Mouse (Mus musculus) kidney, postnatal 0 days (tissue): ENCODE measurements at regions not wholly inside any gene's neighbourhood (a gene's known extent, or its start where the extent isn't known, plus 50 kb on each side); places are given as distances from the start of the nearest gene placed in this dataset.

ENCODE experiments used
- ATAC-seq: fragments of 200-750 bp; cut with Nextera tagmentation; replicated peaks from 2 replicates; pipeline ENCODE4 v1.8.0; 2017; ENCODE audit warnings: low read depth, moderate number of reproducible peaks, moderate TSS enrichment, moderate library complexity; ENCODE audit not compliant: low FRiP score
- DNase-seq: peaks from one replicate; pipeline ENCODE4 v3.0.0-alpha.2; 2016; ENCODE audit warnings: low spot score
- H3K27ac ChIP-seq: fragments of 300-500 bp; sonication (generic); 2 replicates; pipeline ENCODE4 v1.5.1; 2014; ENCODE audit warnings: mild to moderate bottlenecking
- H3K27me3 ChIP-seq: fragments of 300-500 bp; sonication (generic); 2 replicates; pipeline ENCODE4 v1.6.1; 2014; ENCODE audit warnings: low read length, mixed read lengths; ENCODE audit not compliant: insufficient read depth
- H3K36me3 ChIP-seq: fragments of 300-500 bp; sonication (generic); 2 replicates; pipeline ENCODE4 v1.6.1; 2014; ENCODE audit warnings: low read length, mixed read lengths; ENCODE audit not compliant: insufficient read depth
- H3K4me1 ChIP-seq: fragments of 300-500 bp; sonication (generic); replicated peaks from 2 replicates; pipeline ENCODE4 v1.6.1; 2014; ENCODE audit warnings: antibody characterized with exemption, low read length, mixed read lengths; ENCODE audit not compliant: insufficient read depth
- H3K4me2 ChIP-seq: fragments of 300-500 bp; sonication (generic); 2 replicates; pipeline ENCODE4 v1.6.1; 2014; ENCODE audit warnings: mild to moderate bottlenecking, low read length, moderate library complexity, mixed read lengths
- H3K4me3 ChIP-seq: fragments of 300-500 bp; sonication (generic); replicated peaks from 2 replicates; pipeline ENCODE4 v1.5.1; 2014; ENCODE audit warnings: low read depth, low read length
- H3K9ac ChIP-seq: fragments of 300-500 bp; sonication (generic); 2 replicates; pipeline ENCODE4 v1.6.1; 2014; ENCODE audit warnings: low read depth, low read length
- H3K9me3 ChIP-seq: fragments of 300-500 bp; sonication (generic); replicated peaks from 2 replicates; pipeline ENCODE4 v1.6.1; 2016; ENCODE audit warnings: low read length, inconsistent platforms, mixed read lengths
- CTCF ChIP-seq: IDR thresholded peaks from 2 replicates; pipeline ENCODE4 v1.5.1; 2016; ENCODE audit warnings: antibody characterized with exemption, low read depth, mild to moderate bottlenecking, moderate library complexity
- WGBS: fragments of 180-500 bp; shearing (Covaris S2); extraction: QIAGEN DNeasy Blood & Tissue Kit; methylation state at CpG from one replicate; pipeline ENCODE4 v1.1.7; 2014; 5-methylcytosine and 5-hydroxymethylcytosine counted together

DNA sequence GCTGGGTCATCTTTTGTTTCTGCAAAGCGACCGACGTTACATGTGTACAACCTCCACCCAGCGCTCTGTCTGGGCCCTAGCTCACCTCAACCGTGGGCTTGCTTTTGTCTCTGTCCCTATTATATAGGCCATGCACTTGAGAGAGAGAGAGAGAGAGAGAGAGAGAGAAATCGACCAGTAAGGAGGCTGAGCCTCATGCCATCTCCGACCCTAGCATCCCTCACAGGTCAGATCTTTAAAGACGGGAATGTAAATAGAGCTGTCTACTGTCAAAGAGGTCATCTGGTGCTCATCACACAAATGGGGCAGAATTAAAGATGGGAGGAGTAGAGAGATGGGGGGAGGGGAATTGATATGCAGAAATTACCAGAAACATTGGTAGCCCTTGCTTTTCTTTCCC is 66.0 kb upstream of the Tanc2 start:
- Histone ChIP-seq H3K4me3 (no peak overlapping the region), H3K27ac (no peak overlapping the region), H3K9me3 (no peaks in the 10 kb centered on the region), H3K4me2 (no peak overlapping the region), H3K27me3 (no peaks in the 10 kb centered on the region), H3K36me3 (no peaks in the 10 kb centered on the region), H3K9ac (no peak overlapping the region), H3K4me1 (no peaks in the 10 kb centered on the region)
- DNase-seq (no peak), ATAC-seq (no peak)
- 45% methylated on average over 8 of the region's 8 CpGs for WGBS
- TF ChIP-seq CTCF: no peak

DNA sequence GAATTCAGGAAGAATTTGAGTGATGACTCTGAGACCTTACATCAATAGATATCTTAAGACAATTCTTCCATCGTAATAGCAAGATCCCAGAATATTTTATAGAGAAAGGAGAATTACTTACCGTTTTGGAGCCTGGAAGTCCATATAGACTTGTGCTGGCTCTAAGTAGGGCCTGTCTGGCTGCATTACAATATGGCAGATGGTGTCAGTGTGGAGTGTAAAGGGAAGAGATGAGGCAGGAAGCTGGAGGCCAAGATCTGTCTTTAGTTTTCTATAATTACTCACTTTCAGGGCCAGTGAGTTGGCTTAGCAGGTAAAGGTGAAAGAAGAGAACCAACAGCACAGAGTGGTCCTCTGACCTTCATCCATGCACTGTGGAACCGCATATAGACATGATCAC is 63.9 kb upstream of the March10 start:
- TF ChIP-seq CTCF: no peak
- 94% methylated on average over 3 of the region's 3 CpGs for WGBS
- Histone ChIP-seq H3K27me3 (no peaks in the 10 kb centered on the region), H3K4me1 (no peaks in the 10 kb centered on the region), H3K9ac (no peak overlapping the region), H3K36me3 (no peaks in the 10 kb centered on the region), H3K4me2 (no peak overlapping the region), H3K4me3 (no peak overlapping the region), H3K27ac (no peak overlapping the region), H3K9me3 (no peaks in the 10 kb centered on the region)
- DNase-seq (no peak), ATAC-seq (no peak)

DNA sequence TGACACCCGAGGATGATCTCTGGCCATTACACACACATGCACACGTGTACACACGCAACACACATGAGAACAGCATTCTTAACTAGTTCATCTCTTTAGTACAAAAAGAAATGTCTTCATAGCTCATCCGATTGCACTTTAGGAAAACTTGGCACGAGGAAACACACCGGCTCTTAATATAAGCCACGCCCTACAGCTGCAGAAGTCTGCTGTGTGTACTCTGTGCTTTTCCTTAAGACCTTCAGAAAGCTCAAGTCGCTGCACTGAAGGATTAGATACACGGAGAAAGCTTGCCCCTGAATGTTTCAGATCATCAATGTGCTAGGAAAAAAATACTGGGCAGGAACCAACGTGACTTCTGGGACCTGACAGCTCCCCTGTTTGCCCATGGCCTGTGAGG is 56.7 kb upstream of the March10 start:
- Histone ChIP-seq H3K9ac (no peak overlapping the region), H3K4me3 (no peak overlapping the region), H3K4me2 (no peak overlapping the region), H3K4me1 (peaks cover 9% of the 10 kb centered on the region), H3K36me3 (no peaks in the 10 kb centered on the region), H3K27me3 (no peaks in the 10 kb centered on the region), H3K27ac (no peak overlapping the region), H3K9me3 (no peaks in the 10 kb centered on the region)
- WGBS: 73% methylated on average over 10 of the region's 10 CpGs
- no peak for TF ChIP-seq CTCF
- ATAC-seq (no peak), DNase-seq (no peak)

DNA sequence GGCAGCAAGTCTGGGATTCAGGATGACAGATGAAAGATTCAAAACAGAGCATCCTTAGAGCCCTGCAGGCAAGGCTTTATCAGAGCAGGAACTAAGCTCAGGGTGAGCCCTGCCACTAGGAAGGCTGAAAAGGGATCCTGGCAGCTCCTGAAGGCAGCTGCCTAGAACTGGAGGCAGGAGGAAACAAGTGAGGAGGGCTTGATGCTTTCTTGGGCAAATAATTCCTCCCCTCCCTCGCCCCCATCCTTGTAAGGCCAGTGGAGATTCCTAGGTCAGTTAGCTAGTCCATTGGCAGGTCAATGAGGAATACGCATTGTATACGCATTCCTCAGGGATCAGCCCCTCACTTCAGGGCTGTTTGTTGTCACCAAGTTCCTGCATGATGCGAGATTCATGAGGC is 54.1 kb upstream of the March10 start:
- no peak for ATAC-seq
- no peak overlapping the region for H3K9ac ChIP-seq
- H3K4me1 ChIP-seq: peaks cover 12% of the 10 kb centered on the region
- H3K9me3 ChIP-seq: no peaks in the 10 kb centered on the region
- no peaks in the 10 kb centered on the region for H3K27me3 ChIP-seq
- no peak overlapping the region for H3K27ac ChIP-seq
- H3K36me3 ChIP-seq: no peaks in the 10 kb centered on the region
- H3K4me2 ChIP-seq: no peak overlapping the region
- DNase-seq: no peak
- H3K4me3 ChIP-seq: no peak overlapping the region
- 39% methylated on average over 4 of the region's 4 CpGs for WGBS
- TF ChIP-seq CTCF: no peak

DNA sequence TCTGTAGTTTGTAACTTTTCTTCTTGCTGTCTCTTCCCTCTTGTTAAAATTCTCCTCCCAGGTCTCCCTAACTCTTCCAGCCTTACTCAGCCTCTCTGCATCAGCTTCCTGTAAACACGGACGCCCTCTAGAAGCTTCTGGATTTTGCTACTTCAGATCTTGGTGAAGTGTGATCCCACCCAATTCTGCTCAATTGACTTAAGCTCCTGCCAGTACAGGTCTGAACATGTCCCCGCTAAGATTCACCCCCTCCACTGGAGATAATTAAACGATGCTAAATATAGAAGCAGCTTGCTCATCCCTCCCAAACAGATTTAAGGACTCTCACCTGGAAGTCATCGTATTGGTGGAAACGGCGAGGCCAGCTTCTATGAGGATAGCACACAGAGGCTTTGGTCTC is 53.5 kb upstream of the March10 start:
- Histone ChIP-seq H3K27me3 (no peaks in the 10 kb centered on the region), H3K36me3 (no peaks in the 10 kb centered on the region), H3K9me3 (no peaks in the 10 kb centered on the region), H3K27ac (no peak overlapping the region), H3K4me3 (no peak overlapping the region), H3K4me2 (no peak overlapping the region), H3K4me1 (peaks cover 12% of the 10 kb centered on the region), H3K9ac (no peak overlapping the region)
- ATAC-seq: no peak
- DNase-seq: no peak
- TF ChIP-seq CTCF: no peak
- 77% methylated on average over 7 of the region's 7 CpGs for WGBS

DNA sequence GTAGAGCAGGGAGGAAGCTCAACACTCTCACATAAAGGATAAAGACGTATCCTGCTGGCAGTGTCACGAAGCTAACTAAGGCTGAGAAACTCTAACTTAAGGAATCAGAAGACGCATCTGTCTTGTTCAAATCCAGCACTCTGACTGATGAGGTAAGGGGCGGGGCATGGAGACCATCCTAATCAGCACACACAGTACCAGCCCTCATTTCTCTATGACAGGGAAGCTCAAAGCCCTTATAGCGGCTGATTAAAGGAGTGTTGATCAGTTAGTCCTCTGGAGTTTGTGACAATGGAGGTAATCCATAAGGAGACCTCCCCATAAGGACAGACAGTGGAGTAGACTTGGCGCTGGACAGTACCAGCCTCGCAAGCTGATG is 52.1 kb upstream of the March10 start:
- H3K27ac ChIP-seq: no peak overlapping the region
- 88% methylated on average over 7 of the region's 7 CpGs for WGBS
- no peak for TF ChIP-seq CTCF
- no peak overlapping the region for H3K4me2 ChIP-seq
- no peaks in the 10 kb centered on the region for H3K27me3 ChIP-seq
- no peaks in the 10 kb centered on the region for H3K9me3 ChIP-seq
- no peak for DNase-seq
- no peak overlapping the region for H3K4me3 ChIP-seq
- ATAC-seq: no peak
- no peak overlapping the region for H3K9ac ChIP-seq
- H3K36me3 ChIP-seq: no peaks in the 10 kb centered on the region
- H3K4me1 ChIP-seq: peaks cover 12% of the 10 kb centered on the region

DNA sequence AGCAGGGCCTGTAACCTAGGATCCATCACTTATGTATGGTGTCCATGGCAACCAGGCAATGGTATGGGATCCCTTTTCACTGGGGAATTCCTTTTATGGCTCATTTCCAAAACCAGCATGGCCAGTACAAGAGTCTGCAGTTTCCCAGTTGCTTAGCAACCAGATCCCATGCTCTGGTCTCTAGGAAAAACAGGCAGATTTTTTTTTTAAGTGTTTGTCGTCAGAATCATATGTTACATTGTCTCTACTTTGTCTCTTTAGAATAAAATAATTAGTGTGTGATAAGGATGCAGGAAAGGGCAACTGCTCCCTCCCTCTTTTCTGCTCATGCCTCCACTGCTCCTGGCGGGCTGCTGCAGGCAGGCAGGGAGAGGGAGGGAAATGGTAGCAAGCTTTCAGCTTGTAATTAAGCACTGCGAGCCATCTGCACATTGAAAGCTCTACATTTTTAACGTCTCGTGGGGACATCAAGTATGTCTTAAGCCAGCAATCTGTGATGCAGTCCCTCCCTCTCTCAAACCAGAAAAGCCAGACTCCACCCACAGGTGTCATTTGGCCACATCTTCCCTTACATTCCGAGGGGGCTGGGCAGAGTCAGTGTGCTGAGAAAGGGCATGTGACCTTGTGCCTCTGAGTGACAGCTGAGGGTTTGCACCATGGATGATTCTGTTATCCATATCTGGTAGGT is 51.6 kb upstream of the March10 start:
- ATAC-seq (no peak), DNase-seq (peak; percentile 37)
- TF ChIP-seq CTCF: no peak
- no peaks in the 10 kb centered on the region for H3K27me3 ChIP-seq
- no peak overlapping the region for H3K4me3 ChIP-seq
- no peaks in the 10 kb centered on the region for H3K9me3 ChIP-seq
- H3K4me2 ChIP-seq: no peak overlapping the region
- WGBS: 3% methylated on average over 6 of the region's 6 CpGs
- H3K27ac ChIP-seq: no peak overlapping the region
- no peaks in the 10 kb centered on the region for H3K36me3 ChIP-seq
- no peak overlapping the region for H3K9ac ChIP-seq
- peaks cover 12% of the 10 kb centered on the region for H3K4me1 ChIP-seq
